Mouse (Mus musculus) myocyte (in vitro differentiated cells): ENCODE results near the gene Olfr1099. TPM values are rescaled to one million over a fixed set of nuclear protein-coding genes. Genes with fewer than 3 reads are reported as not detected.

Experiments
- H3K27me3 ChIP-seq: one replicate; pipeline ENCODE4 v1.6.1; 2011; ENCODE audit not compliant: control insufficient read depth, insufficient read depth, insufficient read length
- H3K36me3 ChIP-seq: one replicate; pipeline ENCODE4 v1.6.1; 2011; ENCODE audit not compliant: control insufficient read depth, insufficient read depth
- H3K4me2 ChIP-seq: one replicate; pipeline ENCODE4 v1.6.1; 2011; ENCODE audit warnings: low read depth, control low read depth
- H3K4me3 ChIP-seq: one replicate; pipeline ENCODE4 v1.5.1; 2011; ENCODE audit warnings: mild to moderate bottlenecking, control low read depth, moderate library complexity
- H3K79me2 ChIP-seq: one replicate; pipeline ENCODE4 v1.6.1; 2011; ENCODE audit not compliant: control insufficient read depth, insufficient read depth
- H3ac ChIP-seq: one replicate; pipeline ENCODE4 v1.6.1; 2011; ENCODE audit not compliant: control insufficient read depth, insufficient read length
- CEBPB ChIP-seq: IDR thresholded peaks from 2 replicates; pipeline ENCODE4 v1.6.1; 2011; ENCODE audit warnings: mild to moderate bottlenecking, moderate library complexity; ENCODE audit not compliant: poor library complexity, insufficient read depth, severe bottlenecking
- E2F4 ChIP-seq: IDR thresholded peaks from one replicate; pipeline ENCODE4 v1.6.1; 2011; ENCODE audit warnings: mild to moderate bottlenecking, control low read depth, moderate library complexity; ENCODE audit not compliant: insufficient read depth
- MAX ChIP-seq: IDR thresholded peaks from one replicate; pipeline ENCODE4 v1.6.1; 2011; ENCODE audit warnings: low read depth, mild to moderate bottlenecking, control low read depth
- MYOD1 ChIP-seq, 3 experiments: IDR thresholded peaks; one replicate each; pipeline ENCODE4 v1.6.1; 2011; ENCODE audit warnings: control low read depth in 2 of 3, low read depth in 2 of 3, mild to moderate bottlenecking in 2 of 3, moderate library complexity in 1 of 3; ENCODE audit not compliant: insufficient read length in 2 of 3, control insufficient read depth in 1 of 3
- MYOG ChIP-seq, 3 experiments: IDR thresholded peaks; one replicate each; pipeline ENCODE4 v1.6.1; 2011; ENCODE audit warnings: control low read depth in 2 of 3, low read depth in 2 of 3, mild to moderate bottlenecking in 2 of 3; ENCODE audit not compliant: insufficient read length in 2 of 3, control insufficient read depth in 1 of 3, insufficient read depth in 1 of 3
- POLR2A ChIP-seq: IDR thresholded peaks from one replicate; pipeline ENCODE4 v1.6.1; 2011; ENCODE audit warnings: low read depth, mild to moderate bottlenecking, control low read depth, moderate library complexity; ENCODE audit not compliant: insufficient read length
- POLR2AphosphoS2 ChIP-seq: IDR thresholded peaks from one replicate; pipeline ENCODE4 v1.6.1; 2011; ENCODE audit warnings: low read depth, control low read depth; ENCODE audit not compliant: insufficient read length
- REST ChIP-seq: IDR thresholded peaks from one replicate; pipeline ENCODE4 v1.6.1; 2011; ENCODE audit warnings: mild to moderate bottlenecking, control low read depth, moderate library complexity; ENCODE audit not compliant: insufficient read depth, insufficient read length
- SRF ChIP-seq: IDR thresholded peaks from one replicate; pipeline ENCODE4 v1.6.1; 2011; ENCODE audit warnings: low read depth; ENCODE audit not compliant: control insufficient read depth, insufficient read length
- TCF12 ChIP-seq: IDR thresholded peaks from one replicate; pipeline ENCODE4 v1.6.1; 2011; ENCODE audit warnings: mild to moderate bottlenecking, control low read depth; ENCODE audit not compliant: poor library complexity, insufficient read depth, severe bottlenecking
- TCF3 ChIP-seq: IDR thresholded peaks from one replicate; pipeline ENCODE4 v1.6.1; 2011; ENCODE audit warnings: low read depth, control low read depth; ENCODE audit not compliant: insufficient read length
- USF1 ChIP-seq: IDR thresholded peaks from one replicate; pipeline ENCODE4 v1.6.1; 2011; ENCODE audit warnings: low read depth, mild to moderate bottlenecking, control low read depth, moderate library complexity
- polyA plus RNA-seq: library from polyadenylated mRNA; unstranded; fragments of >200 nt; fragmentation: generic; extraction: Trizol; gene quantifications from one replicate; pipeline ENCODE4 v1.2.1, GENCODE M21; 2012; ENCODE audit warnings: missing spikeins

Olfr1099 gene
- polyA plus RNA-seq = not detected

DNA sequence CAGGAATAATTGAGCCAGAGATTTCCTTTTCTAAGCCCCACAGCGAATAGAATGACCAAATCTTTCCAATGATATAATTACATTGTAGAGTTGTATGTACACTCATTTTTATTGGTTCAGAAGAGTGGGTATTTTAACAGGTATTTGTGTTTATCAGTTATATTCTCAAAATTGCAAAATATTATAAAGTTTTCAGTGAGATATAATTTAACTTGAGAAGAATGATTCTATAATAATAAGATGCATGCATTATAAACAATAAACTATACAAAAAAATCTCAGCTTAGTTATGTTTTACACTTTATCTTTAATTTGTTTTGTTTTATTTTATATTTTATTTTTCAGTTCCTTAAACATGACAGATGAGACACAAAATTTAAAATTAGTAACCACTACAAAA, at the start of gene Olfr1099:
TSS of gene Olfr1099 (minus strand) at position 101 of the 400 bp plus-strand sequence.
- Histone ChIP-seq H3K79me2 (no peaks in the 10 kb centered on the region), H3K4me3 (no peak within 1 kb of the TSS)

DNA sequence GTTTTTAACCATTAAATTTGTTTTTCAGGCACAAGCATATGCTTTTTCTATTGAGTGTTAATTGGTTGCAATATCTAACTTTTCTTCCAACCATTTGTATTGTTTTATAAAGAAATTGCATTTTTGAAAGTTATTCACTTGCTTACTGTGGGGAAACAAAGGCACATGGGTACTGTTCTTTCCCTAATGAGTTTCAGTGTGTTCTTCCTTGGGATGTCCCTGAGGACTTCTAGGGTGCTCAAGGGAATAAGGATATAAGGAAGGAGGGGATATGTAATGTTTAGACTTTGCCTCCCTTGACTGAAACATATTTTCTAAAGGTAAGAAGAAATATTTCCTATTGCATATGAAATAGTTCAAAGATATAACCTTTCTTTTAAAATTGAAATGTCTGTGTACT, 37.6 kb upstream of the Olfr1099 start, which contains the start of gene Olfr1102:
TSS of gene Olfr1102 (plus strand) at position 301 of the 400 bp plus-strand sequence.
- H3K27me3 ChIP-seq = no peaks in the 10 kb centered on the region
- no peak within 1 kb of the TSS for H3ac ChIP-seq
- no peak within 1 kb of the TSS for H3K4me2 ChIP-seq
- H3K36me3 ChIP-seq = no peaks in the 10 kb centered on the region
- no peaks in the 10 kb centered on the region for H3K79me2 ChIP-seq
- no peak for TF ChIP-seq E2F4
- no peak for TF ChIP-seq MYOG (IDR thresholded peaks at IDR 0.05; ENCODE audit: control insufficient read depth in 1 of 3, insufficient read depth in 1 of 3, insufficient read length in 2 of 3, low read depth in 2 of 3)
- no peak for TF ChIP-seq CEBPB
- no peak for TF ChIP-seq USF1
- TF ChIP-seq POLR2AphosphoS2 = no peak
- TF ChIP-seq POLR2A = no peak
- TF ChIP-seq TCF12 = no peak
- TF ChIP-seq SRF = no peak
- TF ChIP-seq TCF3 = no peak
- no peak for TF ChIP-seq REST
- no peak for TF ChIP-seq MYOD1 (IDR thresholded peaks at IDR 0.05; ENCODE audit: control insufficient read depth in 1 of 3, insufficient read length in 2 of 3, low read depth in 2 of 3)
- TF ChIP-seq MAX = no peak
- no peak within 1 kb of the TSS for H3K4me3 ChIP-seq

More for the DNA sequence above, at the start of gene Olfr1099:
- H3ac ChIP-seq = no peak within 1 kb of the TSS
- no peaks in the 10 kb centered on the region for H3K27me3 ChIP-seq
- H3K36me3 ChIP-seq = no peaks in the 10 kb centered on the region
- H3K4me2 ChIP-seq = no peak within 1 kb of the TSS
- TF ChIP-seq MYOG (IDR thresholded peaks at IDR 0.05; ENCODE audit: control insufficient read depth in 1 of 3, insufficient read depth in 1 of 3, insufficient read length in 2 of 3, low read depth in 2 of 3) (no peak), POLR2AphosphoS2 (no peak)

DNA sequence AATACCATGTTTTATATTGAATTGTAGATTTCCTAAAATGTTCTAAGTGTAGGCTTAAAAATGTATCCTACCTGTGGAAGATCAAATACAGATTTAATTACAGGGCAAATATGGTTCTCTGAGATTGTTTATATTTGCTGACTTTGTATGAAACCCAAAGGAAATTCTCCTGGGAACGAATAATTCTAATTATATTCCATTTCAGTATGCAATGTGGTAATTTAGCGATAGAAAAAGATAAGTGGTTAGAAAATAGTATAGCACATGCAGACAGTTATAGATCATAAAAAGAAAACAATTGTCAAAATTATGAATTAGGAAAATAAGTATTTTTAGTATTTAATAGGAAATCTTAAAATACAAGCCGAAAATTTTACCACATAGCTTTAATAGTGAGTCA, 30.6 kb upstream of the Olfr1099 start, which contains the start of gene Olfr1101:
TSS of gene Olfr1101 (minus strand) at position 101 of the 400 bp plus-strand sequence.
- no peak within 1 kb of the TSS for H3K4me3 ChIP-seq
- no peaks in the 10 kb centered on the region for H3K36me3 ChIP-seq
- H3K79me2 ChIP-seq = no peaks in the 10 kb centered on the region
- TF ChIP-seq SRF (no peak), MYOD1 (IDR thresholded peaks at IDR 0.05; ENCODE audit: control insufficient read depth in 1 of 3, insufficient read length in 2 of 3, low read depth in 2 of 3) (no peak), MAX (no peak), E2F4 (no peak)
- no peak within 1 kb of the TSS for H3K4me2 ChIP-seq
- no peak within 1 kb of the TSS for H3ac ChIP-seq
- H3K27me3 ChIP-seq = no peaks in the 10 kb centered on the region

DNA sequence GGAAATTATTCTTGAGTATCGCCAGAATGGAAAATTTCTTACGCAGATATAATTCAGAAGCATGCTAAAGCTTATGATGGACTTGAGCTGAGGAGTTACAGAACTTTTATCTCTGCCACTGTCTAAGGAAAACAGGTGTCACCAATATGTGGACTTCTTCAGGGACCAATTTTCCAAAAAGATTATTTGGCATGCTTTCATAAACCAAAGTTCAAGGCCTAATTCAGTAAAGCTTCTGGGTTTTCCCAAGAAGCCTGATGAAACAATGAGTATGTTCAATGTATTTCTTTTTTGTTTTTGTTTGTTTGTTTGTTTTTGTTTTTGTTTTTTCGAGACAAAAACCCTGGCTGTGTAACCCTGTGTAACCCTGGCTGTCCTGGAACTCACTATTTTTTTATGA, 19.4 kb upstream of the Olfr1099 start, which contains the start of gene Olfr1100:
TSS of gene Olfr1100 (minus strand) at position 101 of the 400 bp plus-strand sequence.
- TF ChIP-seq TCF12 (no peak), POLR2AphosphoS2 (no peak), USF1 (no peak), MYOD1 (IDR thresholded peaks at IDR 0.05; ENCODE audit: control insufficient read depth in 1 of 3, insufficient read length in 2 of 3, low read depth in 2 of 3) (no peak), SRF (no peak), E2F4 (no peak), TCF3 (no peak), CEBPB (no peak), MAX (no peak), REST (no peak), POLR2A (no peak), MYOG (IDR thresholded peaks at IDR 0.05; ENCODE audit: control insufficient read depth in 1 of 3, insufficient read depth in 1 of 3, insufficient read length in 2 of 3, low read depth in 2 of 3) (no peak)
- no peaks in the 10 kb centered on the region for H3K27me3 ChIP-seq
- H3K36me3 ChIP-seq = no peaks in the 10 kb centered on the region
- H3K4me2 ChIP-seq = no peak within 1 kb of the TSS
- H3K4me3 ChIP-seq = no peak within 1 kb of the TSS
- no peaks in the 10 kb centered on the region for H3K79me2 ChIP-seq
- H3ac ChIP-seq = no peak within 1 kb of the TSS

DNA sequence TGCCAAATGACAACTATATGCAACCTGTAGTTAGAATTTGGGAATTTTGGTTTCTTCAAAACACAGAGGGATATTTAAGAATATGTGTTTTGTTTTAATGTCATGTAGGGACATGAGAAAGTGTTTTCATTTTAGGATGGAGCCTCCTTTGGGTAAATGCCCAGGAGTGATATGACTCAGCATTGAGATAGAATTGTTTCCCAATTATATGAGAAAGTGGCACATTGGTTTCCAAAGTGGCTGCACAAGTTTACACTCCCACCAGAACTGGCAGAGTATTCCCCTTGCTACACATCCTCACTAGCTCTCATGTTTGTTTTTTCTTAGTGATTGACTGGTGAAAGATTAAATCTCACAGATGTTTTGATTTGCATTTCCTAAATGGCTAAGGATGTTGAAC, 33.9 kb downstream of the Olfr1099 start:
- no peaks in the 10 kb centered on the region for H3K79me2 ChIP-seq
- TF ChIP-seq TCF12 = no peak
- no peak for TF ChIP-seq TCF3
- TF ChIP-seq MYOG (IDR thresholded peaks at IDR 0.05; ENCODE audit: control insufficient read depth in 1 of 3, insufficient read depth in 1 of 3, insufficient read length in 2 of 3, low read depth in 2 of 3) = no peak
- TF ChIP-seq SRF = no peak
- no peak for TF ChIP-seq E2F4
- no peak for TF ChIP-seq POLR2A
- TF ChIP-seq CEBPB = no peak
- TF ChIP-seq REST = no peak
- no peak for TF ChIP-seq USF1
- TF ChIP-seq MAX = no peak
- TF ChIP-seq POLR2AphosphoS2 = no peak
- no peaks in the 10 kb centered on the region for H3K27me3 ChIP-seq
- no peaks in the 10 kb centered on the region for H3K36me3 ChIP-seq
- no peak overlapping the region for H3K4me2 ChIP-seq
- no peak overlapping the region for H3ac ChIP-seq
- no peak overlapping the region for H3K4me3 ChIP-seq
